Mouse (Mus musculus): Measurements from ENCODE around the gene Lair1. TPM values are rescaled to one million over a fixed set of nuclear protein-coding genes. Genes with fewer than 3 reads are reported as not detected.
"Not testable (repeated sequence)": the region's sequence is repeated elsewhere in the genome, so short reads cannot be mapped to it uniquely, and the experiment has no call there.

The Lair1 gene
- polyA plus RNA-seq, 1 experiment from 2014 or later = 5.3 TPM

GRCm38 (mm10) chr7:4081706-4082105 is 18.7 kb upstream of the Lair1 start:
- TF ChIP-seq EP300 (IDR thresholded peaks at IDR 0.05; ENCODE audit: low read depth) (no peak), CTCF (IDR thresholded peaks at IDR 0.05; ENCODE audit: low read depth) (no peak)
- no peak overlapping the region for H3K9ac ChIP-seq (replicated peaks)
- peak overlapping the region; percentile 44; the same call in 1 of the 2 replicates for H3K27ac ChIP-seq (ENCODE audit: low read depth)
- H3K36me3 ChIP-seq (replicated peaks; ENCODE audit: insufficient read depth, low read length) = no peaks in the 10 kb centered on the region
- H3K9me3 ChIP-seq (ENCODE audit: low read length) = no peaks in the 10 kb centered on the region
- DNase-seq (no peak), ATAC-seq (no peak)
- no peak overlapping the region for H3K4me3 ChIP-seq (ENCODE audit: low read depth, low read length)
- H3K4me1 ChIP-seq (ENCODE audit: insufficient read depth) = peaks cover 23% of the 10 kb centered on the region
- no peaks in the 10 kb centered on the region for H3K27me3 ChIP-seq (ENCODE audit: insufficient read depth, low read length)
- no peak overlapping the region for H3K4me2 ChIP-seq (ENCODE audit: low read depth, low read length)

- Histone ChIP-seq H3K4me1 (ENCODE audit: insufficient read depth) (peaks cover 21% of the 10 kb centered on the region), H3K27me3 (ENCODE audit: insufficient read depth, low read length) (no peaks in the 10 kb centered on the region), H3K4me3 (ENCODE audit: low read depth, low read length) (no peak overlapping the region), H3K9ac (replicated peaks) (no peak overlapping the region), H3K4me2 (ENCODE audit: low read depth, low read length) (no peak overlapping the region), H3K27ac (ENCODE audit: low read depth) (0 out of 2 replicates have a peak overlapping the region, but pooled peaks have one; percentile 18), H3K36me3 (replicated peaks; ENCODE audit: insufficient read depth, low read length) (no peaks in the 10 kb centered on the region), H3K9me3 (ENCODE audit: low read length) (no peaks in the 10 kb centered on the region)
- DNase-seq (no peak), ATAC-seq (peak; percentile 39; the same call in 1 of the 2 replicates)
- 46% methylated on average over 4 of the region's 4 CpGs for WGBS (ENCODE audit: insufficient replicate concordance)
- TF ChIP-seq CTCF (IDR thresholded peaks at IDR 0.05; ENCODE audit: low read depth) (no peak), EP300 (IDR thresholded peaks at IDR 0.05; ENCODE audit: low read depth) (0 out of 2 replicates have a peak, but pooled peaks have one; percentile 8)
Observed at GRCm38 (mm10) chr7:4080552-4080951, 17.5 kb upstream of the Lair1 start.

DNA sequence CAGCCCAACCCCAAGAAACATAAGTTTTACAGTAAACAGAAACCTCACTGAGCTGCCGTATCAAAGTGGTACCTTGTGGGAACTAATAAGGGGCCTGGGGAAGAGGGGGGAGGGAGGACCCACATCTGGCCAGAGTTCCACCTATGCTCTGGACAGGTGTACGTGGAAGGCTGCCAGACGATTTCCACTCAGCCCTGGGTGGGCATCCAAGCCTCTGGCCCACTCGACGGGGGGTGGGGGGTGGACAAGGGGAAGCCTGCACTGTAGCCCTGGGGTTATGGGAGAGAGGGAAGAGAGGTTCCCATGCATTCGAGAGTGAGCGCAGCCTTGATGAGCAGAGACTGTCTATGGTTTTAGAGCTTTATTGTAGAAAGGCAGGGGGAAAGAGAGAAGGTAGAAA is 16.5 kb upstream of the Lair1 start:
- Histone ChIP-seq H3K9ac (replicated peaks) (no peak overlapping the region), H3K36me3 (replicated peaks; ENCODE audit: insufficient read depth, low read length) (no peaks in the 10 kb centered on the region), H3K4me3 (ENCODE audit: low read depth, low read length) (no peak overlapping the region), H3K4me2 (ENCODE audit: low read depth, low read length) (no peak overlapping the region), H3K27me3 (ENCODE audit: insufficient read depth, low read length) (no peaks in the 10 kb centered on the region), H3K27ac (ENCODE audit: low read depth) (no peak overlapping the region), H3K4me1 (ENCODE audit: insufficient read depth) (peaks cover 19% of the 10 kb centered on the region), H3K9me3 (ENCODE audit: low read length) (no peaks in the 10 kb centered on the region)
- no peak for TF ChIP-seq EP300 (IDR thresholded peaks at IDR 0.05; ENCODE audit: low read depth)
- no peak for TF ChIP-seq CTCF (IDR thresholded peaks at IDR 0.05; ENCODE audit: low read depth)
- ATAC-seq (no peak), DNase-seq (no peak)
- WGBS (ENCODE audit: insufficient replicate concordance) = 72% methylated on average over 7 of the region's 7 CpGs

DNA sequence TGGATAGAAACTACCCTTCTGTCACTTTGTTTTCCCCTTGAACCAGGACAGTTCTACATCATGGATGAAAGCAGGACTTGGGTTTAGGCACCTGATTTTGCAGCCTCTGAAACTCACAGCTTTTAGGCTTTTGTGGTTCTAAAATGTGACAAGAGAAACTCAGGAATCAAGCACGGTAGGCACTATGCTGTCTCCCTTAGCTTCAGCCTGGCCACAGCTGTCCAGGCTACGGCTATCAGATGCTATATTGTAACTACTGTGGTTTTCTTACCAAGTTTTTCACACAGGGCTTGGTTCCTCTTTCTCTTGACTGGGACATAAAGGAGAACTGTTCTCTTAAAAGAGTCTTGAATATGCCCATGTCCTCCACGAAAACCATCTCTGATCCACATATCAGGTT is 10.1 kb upstream of the Lair1 start:
- TF ChIP-seq CTCF (IDR thresholded peaks at IDR 0.05; ENCODE audit: low read depth) (no peak), EP300 (IDR thresholded peaks at IDR 0.05; ENCODE audit: low read depth) (no peak)
- no peaks in the 10 kb centered on the region for H3K36me3 ChIP-seq (replicated peaks; ENCODE audit: insufficient read depth, low read length)
- WGBS (ENCODE audit: insufficient replicate concordance) = 34% methylated on average over 3 of the region's 3 CpGs
- H3K27me3 ChIP-seq (ENCODE audit: insufficient read depth, low read length) = no peaks in the 10 kb centered on the region
- no peaks in the 10 kb centered on the region for H3K9me3 ChIP-seq (ENCODE audit: low read length)
- DNase-seq = no peak
- H3K4me2 ChIP-seq (ENCODE audit: low read depth, low read length) = no peak overlapping the region
- H3K27ac ChIP-seq (ENCODE audit: low read depth) = peak overlapping the region; percentile 37
- H3K9ac ChIP-seq (replicated peaks) = no peak overlapping the region
- ATAC-seq = 0 out of 2 replicates have a peak, but pooled peaks have one; percentile 29
- H3K4me1 ChIP-seq (ENCODE audit: insufficient read depth) = peaks cover 2% of the 10 kb centered on the region; the same call in 1 of the 2 replicates
- H3K4me3 ChIP-seq (ENCODE audit: low read depth, low read length) = no peak overlapping the region

- no peak for TF ChIP-seq EP300 (IDR thresholded peaks at IDR 0.05; ENCODE audit: low read depth)
- no peak for TF ChIP-seq CTCF (IDR thresholded peaks at IDR 0.05; ENCODE audit: low read depth)
- no peak for DNase-seq
Observed at GRCm38 (mm10) chr7:4071066-4071465, 8.1 kb upstream of the Lair1 start.

GRCm38 (mm10) chr7:4063714-4064425 is 866 bp upstream of the Lair1 start:
- H3K4me3 ChIP-seq (ENCODE audit: low read depth, low read length) = no peak overlapping the region
- H3K9ac ChIP-seq (replicated peaks) = no peak overlapping the region
- 72% methylated on average over 1 of the region's 1 CpGs for WGBS (ENCODE audit: insufficient replicate concordance)
- no peaks in the 10 kb centered on the region for H3K4me1 ChIP-seq (ENCODE audit: insufficient read depth)
- TF ChIP-seq EP300 (IDR thresholded peaks at IDR 0.05; ENCODE audit: low read depth) = no peak
- TF ChIP-seq CTCF (IDR thresholded peaks at IDR 0.05; ENCODE audit: low read depth) = no peak
- peak overlapping the region; percentile 57 for H3K27ac ChIP-seq (ENCODE audit: low read depth)
- DNase-seq (no peak), ATAC-seq (0 out of 2 replicates have a peak, but pooled peaks have one; percentile 29)
- H3K4me2 ChIP-seq (ENCODE audit: low read depth, low read length) = no peak overlapping the region
- no peaks in the 10 kb centered on the region for H3K9me3 ChIP-seq (ENCODE audit: low read length)
- H3K27me3 ChIP-seq (ENCODE audit: insufficient read depth, low read length) = no peaks in the 10 kb centered on the region
- no peaks in the 10 kb centered on the region for H3K36me3 ChIP-seq (replicated peaks; ENCODE audit: insufficient read depth, low read length)

More at GRCm38 (mm10) chr7:4071066-4071465, 8.1 kb upstream of the Lair1 start:
- Histone ChIP-seq H3K27ac (ENCODE audit: low read depth) (no peak overlapping the region), H3K9me3 (ENCODE audit: low read length) (no peaks in the 10 kb centered on the region), H3K36me3 (replicated peaks; ENCODE audit: insufficient read depth, low read length) (no peaks in the 10 kb centered on the region), H3K27me3 (ENCODE audit: insufficient read depth, low read length) (no peaks in the 10 kb centered on the region), H3K4me1 (ENCODE audit: insufficient read depth) (peaks cover 2% of the 10 kb centered on the region; the same call in 1 of the 2 replicates), H3K4me3 (ENCODE audit: low read depth, low read length) (no peak overlapping the region), H3K9ac (replicated peaks) (no peak overlapping the region), H3K4me2 (ENCODE audit: low read depth, low read length) (no peak overlapping the region)
- WGBS (ENCODE audit: insufficient replicate concordance) = 61% methylated on average over 6 of the region's 6 CpGs
- no peak for ATAC-seq

- H3K27me3 ChIP-seq (ENCODE audit: insufficient read depth, low read length); H3K4me2 ChIP-seq (ENCODE audit: low read depth, low read length); H3K4me1 ChIP-seq (ENCODE audit: insufficient read depth); H3K36me3 ChIP-seq (replicated peaks; ENCODE audit: insufficient read depth, low read length); H3K9me3 ChIP-seq (ENCODE audit: low read length); DNase-seq; ATAC-seq; H3K4me3 ChIP-seq (ENCODE audit: low read depth, low read length); H3K9ac ChIP-seq (replicated peaks); H3K27ac ChIP-seq (ENCODE audit: low read depth): not testable (repeated sequence)
- 53% methylated on average over 9 of the region's 9 CpGs for WGBS (ENCODE audit: insufficient replicate concordance)
Observed at GRCm38 (mm10) chr7:4060602-4061188, 2.3 kb downstream of the Lair1 start.
